Mouse (Mus musculus): ENCODE data around the gene Pqlc3.

GRCm38 (mm10) chr12:17043311-17043710 lies 43.1 kb upstream of the Pqlc3 start:
- no peak for TF ChIP-seq GATA1 (IDR thresholded peaks at IDR 0.05; ENCODE audit: low read length)
- TF ChIP-seq TAL1 (IDR thresholded peaks at IDR 0.05; ENCODE audit: low read length) = no peak

Measured in erythroblast, embryonic 14.5 days (primary cell).